Mouse (Mus musculus) lung, postnatal 0 days (tissue): Measurements from ENCODE around the gene Fabp1.

Experiments
- CTCF ChIP-seq: IDR thresholded peaks from 2 replicates; pipeline ENCODE4 v1.5.1; 2016; ENCODE audit warnings: antibody characterized with exemption, mild to moderate bottlenecking
- EP300 ChIP-seq: IDR thresholded peaks from 2 replicates; pipeline ENCODE4 v1.6.1; 2016; ENCODE audit warnings: antibody characterized with exemption, mild to moderate bottlenecking, control low read depth

- TF ChIP-seq CTCF = no peak
- TF ChIP-seq EP300 = no peak
These were observed 3.5 kb upstream of the Fabp1 start for GRCm38 (mm10) chr6:71196107-71196506.
